Mouse (Mus musculus): ENCODE results near the gene Phactr2. TPM values are rescaled to one million over a fixed set of nuclear protein-coding genes. Genes with fewer than 3 reads are reported as not detected.

Phactr2 gene
- polyA plus RNA-seq, 2 experiments = 1.5 to 3.5 TPM

DNA sequence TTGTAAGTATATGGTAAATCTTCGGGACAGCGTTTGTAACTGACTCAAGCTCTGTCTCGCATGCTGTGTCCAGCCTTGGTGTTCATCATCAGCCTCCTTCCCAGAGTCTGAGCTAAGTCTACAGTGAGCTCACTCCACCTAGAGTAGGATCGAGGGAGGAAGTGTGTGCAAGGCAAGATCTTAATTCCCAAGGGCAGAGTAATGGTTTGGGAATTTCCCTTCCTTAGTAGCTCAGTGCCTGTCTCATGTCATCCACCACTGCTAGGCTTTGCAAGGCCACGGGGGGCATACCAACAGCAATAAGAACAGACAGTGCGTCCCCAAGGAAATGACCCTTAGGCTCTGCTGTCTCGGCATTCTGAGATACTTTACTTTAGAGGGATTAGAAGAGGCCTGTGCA lies 218.0 kb downstream of the Phactr2 start:
- ATAC-seq (ENCODE audit: insufficient read depth) (no peak), DNase-seq (ENCODE audit: low read depth in 3 of 3, low spot score in 3 of 3) (no peak)
- no peak overlapping the region for H3K4me2 ChIP-seq (ENCODE audit: low read depth)
- no peaks in the 10 kb centered on the region; a peak in 1 of 4 replicates for H3K4me1 ChIP-seq (replicated peaks; ENCODE audit: control insufficient read depth in 2 of 2, insufficient read depth in 2 of 2, low read length in 1 of 2)
- H3K27me3 ChIP-seq (ENCODE audit: control insufficient read depth, insufficient read depth, low read length) = no peaks in the 10 kb centered on the region
- no peak overlapping the region for H3K9ac ChIP-seq (replicated peaks)
- no peaks in the 10 kb centered on the region for H3K9me3 ChIP-seq (ENCODE audit: control insufficient read depth, low read length)
- H3K36me3 ChIP-seq (replicated peaks; ENCODE audit: control insufficient read depth, insufficient read depth, low read depth) = no peaks in the 10 kb centered on the region
- TF ChIP-seq EP300 (IDR thresholded peaks at IDR 0.05; ENCODE audit: low read depth) = no peak
- TF ChIP-seq CTCF (IDR thresholded peaks at IDR 0.05; ENCODE audit: low read depth) = 0 out of 2 replicates have a peak, but pooled peaks have one; percentile 3
- WGBS (ENCODE audit: insufficient replicate concordance) = 60% methylated on average over 7 of the region's 7 CpGs
- H3K27ac ChIP-seq = no peak overlapping the region
- no peak overlapping the region for H3K4me3 ChIP-seq (ENCODE audit: insufficient read depth in 1 of 2, low read depth in 2 of 2, low read length in 2 of 2)

DNA sequence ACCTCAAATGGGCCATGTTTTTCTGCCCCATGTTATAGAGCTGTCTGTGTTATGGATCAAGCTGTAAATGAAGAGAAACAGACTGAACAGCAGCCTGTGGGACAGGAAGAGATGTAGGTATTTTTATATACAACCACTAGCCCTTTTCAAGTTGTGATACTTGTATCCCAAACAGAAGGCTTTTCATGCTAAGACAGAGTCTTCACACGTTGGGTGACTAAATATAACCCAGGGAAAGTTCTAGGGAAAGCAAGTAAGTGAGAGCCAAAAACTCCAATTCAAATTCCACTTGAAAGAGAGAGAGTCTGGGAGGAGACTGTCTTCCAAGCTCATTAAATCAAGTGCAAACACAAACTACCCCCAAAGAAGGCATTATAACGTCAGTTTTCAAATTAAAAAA lies 223.9 kb downstream of the Phactr2 start:
- H3K4me1 ChIP-seq (replicated peaks; ENCODE audit: control insufficient read depth in 2 of 2, insufficient read depth in 2 of 2, low read length in 1 of 2) = no peaks in the 10 kb centered on the region; a peak in 1 of 4 replicates
- H3K27me3 ChIP-seq (ENCODE audit: control insufficient read depth, insufficient read depth, low read length) = no peaks in the 10 kb centered on the region
- H3K9ac ChIP-seq (replicated peaks) = no peak overlapping the region
- WGBS (ENCODE audit: insufficient replicate concordance) = 45% methylated on average over 2 of the region's 2 CpGs
- H3K27ac ChIP-seq = no peak overlapping the region
- no peaks in the 10 kb centered on the region for H3K36me3 ChIP-seq (replicated peaks; ENCODE audit: control insufficient read depth, insufficient read depth, low read depth)
- TF ChIP-seq CTCF (IDR thresholded peaks at IDR 0.05; ENCODE audit: low read depth) = no peak
- TF ChIP-seq EP300 (IDR thresholded peaks at IDR 0.05; ENCODE audit: low read depth) = no peak
- H3K4me3 ChIP-seq (ENCODE audit: insufficient read depth in 1 of 2, low read depth in 2 of 2, low read length in 2 of 2) = no peak overlapping the region
- H3K4me2 ChIP-seq (ENCODE audit: low read depth) = no peak overlapping the region
- DNase-seq (ENCODE audit: low read depth in 3 of 3, low spot score in 3 of 3) (no peak), ATAC-seq (ENCODE audit: insufficient read depth) (no peak)
- no peaks in the 10 kb centered on the region for H3K9me3 ChIP-seq (ENCODE audit: control insufficient read depth, low read length)

DNA sequence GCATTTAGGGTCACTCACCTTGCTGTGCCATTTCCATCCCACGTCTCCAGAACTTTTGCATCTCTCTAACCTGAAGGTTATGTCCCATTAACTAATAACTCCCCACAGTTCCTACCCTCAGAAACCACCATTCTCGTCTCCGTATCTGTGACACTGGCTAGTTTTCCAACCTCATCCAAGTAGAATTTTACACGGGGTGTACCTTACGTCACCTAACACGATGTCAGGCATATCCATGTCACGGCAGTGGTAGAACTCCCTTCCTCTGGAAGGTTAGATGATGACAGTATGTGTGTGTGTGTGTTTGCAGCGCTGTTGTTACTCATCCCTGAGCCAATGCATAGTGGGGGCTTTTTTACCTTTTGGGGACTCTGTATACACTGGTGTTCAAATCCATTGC lies 225.1 kb downstream of the Phactr2 start:
- ATAC-seq (ENCODE audit: insufficient read depth) (no peak), DNase-seq (ENCODE audit: low read depth in 3 of 3, low spot score in 3 of 3) (no peak)
- H3K4me1 ChIP-seq (replicated peaks; ENCODE audit: control insufficient read depth in 2 of 2, insufficient read depth in 2 of 2, low read length in 1 of 2) = no peaks in the 10 kb centered on the region
- no peak overlapping the region for H3K4me2 ChIP-seq (ENCODE audit: low read depth)
- no peak overlapping the region for H3K9ac ChIP-seq (replicated peaks)
- H3K27me3 ChIP-seq (ENCODE audit: control insufficient read depth, insufficient read depth, low read length) = no peaks in the 10 kb centered on the region
- H3K9me3 ChIP-seq (ENCODE audit: control insufficient read depth, low read length) = no peaks in the 10 kb centered on the region
- H3K36me3 ChIP-seq (replicated peaks; ENCODE audit: control insufficient read depth, insufficient read depth, low read depth) = no peaks in the 10 kb centered on the region
- 68% methylated on average over 8 of the region's 8 CpGs for WGBS (ENCODE audit: insufficient replicate concordance)
- no peak for TF ChIP-seq EP300 (IDR thresholded peaks at IDR 0.05; ENCODE audit: low read depth)
- TF ChIP-seq CTCF (IDR thresholded peaks at IDR 0.05; ENCODE audit: low read depth) = no peak
- no peak overlapping the region for H3K4me3 ChIP-seq (ENCODE audit: insufficient read depth in 1 of 2, low read depth in 2 of 2, low read length in 2 of 2)
- no peak overlapping the region for H3K27ac ChIP-seq

DNA sequence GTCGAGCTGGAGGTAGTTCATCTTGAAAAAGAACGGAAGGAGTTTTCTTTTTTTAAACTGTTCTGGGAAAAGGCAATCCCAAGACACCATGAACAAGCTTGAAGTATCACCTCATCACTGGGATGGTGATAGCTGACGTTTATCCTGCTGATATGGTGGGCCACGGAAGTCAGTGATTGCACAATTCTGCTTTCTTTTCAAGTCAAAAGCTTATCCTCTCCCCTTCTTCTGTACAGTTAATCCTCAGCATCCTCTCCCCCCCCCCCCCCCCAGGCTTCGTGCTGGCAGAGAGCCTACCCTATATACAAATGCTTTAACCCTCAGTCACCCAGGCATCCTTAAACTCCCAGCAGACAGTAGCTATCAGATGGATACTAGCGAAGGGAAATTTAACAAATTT lies 228.5 kb downstream of the Phactr2 start:
- Histone ChIP-seq H3K27ac (no peak overlapping the region), H3K4me1 (replicated peaks; ENCODE audit: control insufficient read depth in 2 of 2, insufficient read depth in 2 of 2, low read length in 1 of 2) (peaks cover 0 to 2% of the 10 kb centered on the region in 2 experiments; a peak in 2 of 4 replicates), H3K9me3 (ENCODE audit: control insufficient read depth, low read length) (no peaks in the 10 kb centered on the region), H3K9ac (replicated peaks) (no peak overlapping the region), H3K36me3 (replicated peaks; ENCODE audit: control insufficient read depth, insufficient read depth, low read depth) (no peaks in the 10 kb centered on the region), H3K4me2 (ENCODE audit: low read depth) (no peak overlapping the region), H3K27me3 (ENCODE audit: control insufficient read depth, insufficient read depth, low read length) (no peaks in the 10 kb centered on the region), H3K4me3 (ENCODE audit: insufficient read depth in 1 of 2, low read depth in 2 of 2, low read length in 2 of 2) (no peak overlapping the region)
- DNase-seq (ENCODE audit: low read depth in 3 of 3, low spot score in 3 of 3) (no peak), ATAC-seq (ENCODE audit: insufficient read depth) (no peak)
- TF ChIP-seq EP300 (IDR thresholded peaks at IDR 0.05; ENCODE audit: low read depth) (no peak), CTCF (IDR thresholded peaks at IDR 0.05; ENCODE audit: low read depth) (no peak)
- 50% methylated on average over 6 of the region's 6 CpGs for WGBS (ENCODE audit: insufficient replicate concordance)

DNA sequence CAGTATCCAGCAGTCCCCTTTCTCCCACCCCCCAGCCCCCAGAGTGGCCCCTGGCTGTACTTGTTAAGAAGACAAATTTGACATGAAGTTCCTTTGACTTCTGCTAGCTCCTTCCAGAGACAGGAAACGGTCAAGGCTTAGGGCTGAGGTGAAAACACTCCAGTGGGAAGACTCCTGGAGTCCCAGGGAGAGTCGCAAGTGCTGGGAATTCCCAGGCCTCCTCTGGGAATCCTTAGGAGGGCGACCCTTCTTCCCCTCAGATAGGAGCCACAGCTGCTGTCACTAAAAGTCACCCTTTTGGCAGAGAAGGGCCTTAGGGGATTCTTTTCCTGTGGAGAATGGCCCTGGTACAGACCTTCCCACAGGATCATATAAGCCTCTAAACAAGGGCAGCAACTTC lies 230.0 kb downstream of the Phactr2 start:
- no peaks in the 10 kb centered on the region for H3K9me3 ChIP-seq (ENCODE audit: control insufficient read depth, low read length)
- no peak overlapping the region for H3K9ac ChIP-seq (replicated peaks)
- TF ChIP-seq EP300 (IDR thresholded peaks at IDR 0.05; ENCODE audit: low read depth) (no peak), CTCF (IDR thresholded peaks at IDR 0.05; ENCODE audit: low read depth) (no peak)
- no peak overlapping the region for H3K4me3 ChIP-seq (ENCODE audit: insufficient read depth in 1 of 2, low read depth in 2 of 2, low read length in 2 of 2)
- H3K4me1 ChIP-seq (replicated peaks; ENCODE audit: control insufficient read depth in 2 of 2, insufficient read depth in 2 of 2, low read length in 1 of 2) = peaks cover 0 to 7% of the 10 kb centered on the region in 2 experiments; a peak in 2 of 4 replicates
- H3K27me3 ChIP-seq (ENCODE audit: control insufficient read depth, insufficient read depth, low read length) = no peaks in the 10 kb centered on the region
- WGBS (ENCODE audit: insufficient replicate concordance) = 50% methylated on average over 3 of the region's 3 CpGs
- DNase-seq (ENCODE audit: low read depth in 3 of 3, low spot score in 3 of 3) = no peak
- no peak for ATAC-seq (ENCODE audit: insufficient read depth)
- H3K36me3 ChIP-seq (replicated peaks; ENCODE audit: control insufficient read depth, insufficient read depth, low read depth) = no peaks in the 10 kb centered on the region
- H3K27ac ChIP-seq = no peak overlapping the region
- no peak overlapping the region for H3K4me2 ChIP-seq (ENCODE audit: low read depth)

Measured in liver, embryonic 14.5 days (tissue).